Mouse (Mus musculus): ENCODE results near the gene Ppp2r5e. TPM values are rescaled to one million over a fixed set of nuclear protein-coding genes. Genes with fewer than 3 reads are reported as not detected.

Gene Ppp2r5e
- polyA plus RNA-seq, 1 experiment from 2014 or later = 7.9 TPM

GRCm38 (mm10) chr12:75479375-75479898 lies 116.6 kb downstream of the Ppp2r5e start:
- 82% methylated on average over 8 of the region's 8 CpGs for WGBS (ENCODE audit: insufficient replicate concordance)
- H3K27ac ChIP-seq = no peak overlapping the region
- H3K4me1 ChIP-seq = peaks cover 18% of the 10 kb centered on the region

GRCm38 (mm10) chr12:75478596-75478995 lies 117.4 kb downstream of the Ppp2r5e start:
- Histone ChIP-seq H3K4me2 (no peak overlapping the region), H3K4me1 (peaks cover 18% of the 10 kb centered on the region), H3K9ac (no peak overlapping the region), H3K36me3 (no peaks in the 10 kb centered on the region), H3K27ac (no peak overlapping the region), H3K9me3 (replicated peaks) (no peaks in the 10 kb centered on the region), H3K4me3 (no peak overlapping the region), H3K27me3 (replicated peaks) (no peaks in the 10 kb centered on the region)
- WGBS (ENCODE audit: insufficient replicate concordance) = 91% methylated on average over 3 of the region's 3 CpGs
- no peak for ATAC-seq

More at GRCm38 (mm10) chr12:75479375-75479898, 116.6 kb downstream of the Ppp2r5e start:
- no peak overlapping the region for H3K9ac ChIP-seq
- no peaks in the 10 kb centered on the region for H3K27me3 ChIP-seq (replicated peaks)
- H3K4me2 ChIP-seq = no peak overlapping the region
- no peaks in the 10 kb centered on the region for H3K36me3 ChIP-seq
- H3K9me3 ChIP-seq (replicated peaks) = no peaks in the 10 kb centered on the region
- ATAC-seq = no peak
- H3K4me3 ChIP-seq = no peak overlapping the region

GRCm38 (mm10) chr12:75478117-75478516 lies 117.9 kb downstream of the Ppp2r5e start:
- 80% methylated on average over 4 of the region's 4 CpGs for WGBS (ENCODE audit: insufficient replicate concordance)
- H3K27me3 ChIP-seq (replicated peaks) = no peaks in the 10 kb centered on the region
- no peak overlapping the region for H3K27ac ChIP-seq
- no peak for ATAC-seq
- no peak overlapping the region for H3K4me3 ChIP-seq
- H3K36me3 ChIP-seq = no peaks in the 10 kb centered on the region
- peaks cover 15% of the 10 kb centered on the region for H3K4me1 ChIP-seq
- no peaks in the 10 kb centered on the region for H3K9me3 ChIP-seq (replicated peaks)
- H3K4me2 ChIP-seq = no peak overlapping the region
- H3K9ac ChIP-seq = no peak overlapping the region

GRCm38 (mm10) chr12:75473021-75473420 lies 123.0 kb downstream of the Ppp2r5e start:
- Histone ChIP-seq H3K4me2 (no peak overlapping the region), H3K36me3 (peaks cover 8% of the 10 kb centered on the region; the same call in 1 of the 2 replicates), H3K27me3 (replicated peaks) (no peaks in the 10 kb centered on the region), H3K9ac (no peak overlapping the region), H3K4me3 (no peak overlapping the region), H3K27ac (no peak overlapping the region), H3K9me3 (replicated peaks) (no peaks in the 10 kb centered on the region), H3K4me1 (no peaks in the 10 kb centered on the region)
- 80% methylated on average over 2 of the region's 2 CpGs for whole genome bisulfite sequencing (ENCODE audit: insufficient replicate concordance)
- no peak for ATAC-seq

- no peak overlapping the region for H3K4me2 ChIP-seq
- ATAC-seq = no peak
- no peaks in the 10 kb centered on the region for H3K9me3 ChIP-seq (replicated peaks)
- no peak overlapping the region for H3K27ac ChIP-seq
- no peak overlapping the region for H3K9ac ChIP-seq
- 91% methylated on average over 3 of the region's 3 CpGs for WGBS (ENCODE audit: insufficient replicate concordance)
- no peak overlapping the region for H3K4me3 ChIP-seq
- no peaks in the 10 kb centered on the region for H3K27me3 ChIP-seq (replicated peaks)
- no peaks in the 10 kb centered on the region for H3K4me1 ChIP-seq
- peaks cover 13% of the 10 kb centered on the region; the same call in 1 of the 2 replicates for H3K36me3 ChIP-seq
Measured at GRCm38 (mm10) chr12:75472107-75472506, 123.9 kb downstream of the Ppp2r5e start.

GRCm38 (mm10) chr12:75467814-75468213 lies 128.2 kb downstream of the Ppp2r5e start:
- ATAC-seq = no peak
- Histone ChIP-seq H3K27me3 (replicated peaks) (no peaks in the 10 kb centered on the region), H3K4me1 (no peaks in the 10 kb centered on the region), H3K4me2 (no peak overlapping the region), H3K36me3 (peaks cover 48% of the 10 kb centered on the region), H3K9ac (no peak overlapping the region), H3K9me3 (replicated peaks) (no peaks in the 10 kb centered on the region), H3K4me3 (no peak overlapping the region), H3K27ac (no peak overlapping the region)
- WGBS (ENCODE audit: insufficient replicate concordance) = 77% methylated on average over 6 of the region's 6 CpGs

GRCm38 (mm10) chr12:75467127-75467526 lies 128.9 kb downstream of the Ppp2r5e start:
- 83% methylated on average over 5 of the region's 5 CpGs for WGBS (ENCODE audit: insufficient replicate concordance)
- H3K4me3 ChIP-seq = no peak overlapping the region
- H3K27ac ChIP-seq = no peak overlapping the region
- no peak overlapping the region for H3K9ac ChIP-seq
- peaks cover 52% of the 10 kb centered on the region for H3K36me3 ChIP-seq
- no peak for ATAC-seq
- H3K4me2 ChIP-seq = no peak overlapping the region
- H3K27me3 ChIP-seq (replicated peaks) = no peaks in the 10 kb centered on the region
- no peaks in the 10 kb centered on the region for H3K4me1 ChIP-seq
- no peaks in the 10 kb centered on the region for H3K9me3 ChIP-seq (replicated peaks)

GRCm38 (mm10) chr12:75466206-75466605 lies 129.8 kb downstream of the Ppp2r5e start:
- no peak for ATAC-seq
- Histone ChIP-seq H3K27ac (no peak overlapping the region), H3K4me3 (no peak overlapping the region), H3K4me2 (no peak overlapping the region), H3K9ac (no peak overlapping the region), H3K4me1 (no peaks in the 10 kb centered on the region), H3K27me3 (replicated peaks) (no peaks in the 10 kb centered on the region), H3K9me3 (replicated peaks) (no peaks in the 10 kb centered on the region), H3K36me3 (peaks cover 60% of the 10 kb centered on the region)
- 86% methylated on average over 7 of the region's 7 CpGs for WGBS (ENCODE audit: insufficient replicate concordance)

GRCm38 (mm10) chr12:75464016-75464769 lies 131.9 kb downstream of the Ppp2r5e start:
- no peak for ATAC-seq
- no peak overlapping the region for H3K27ac ChIP-seq
- H3K9ac ChIP-seq = no peak overlapping the region
- no peaks in the 10 kb centered on the region for H3K9me3 ChIP-seq (replicated peaks)
- no peak overlapping the region for H3K4me3 ChIP-seq
- peaks cover 76% of the 10 kb centered on the region for H3K36me3 ChIP-seq
- H3K4me2 ChIP-seq = no peak overlapping the region
- H3K27me3 ChIP-seq (replicated peaks) = no peaks in the 10 kb centered on the region
- peaks cover 5% of the 10 kb centered on the region; the same call in 1 of the 2 replicates for H3K4me1 ChIP-seq
- WGBS (ENCODE audit: insufficient replicate concordance) = 81% methylated on average over 9 of the region's 9 CpGs

GRCm38 (mm10) chr12:75460561-75460960 lies 135.5 kb downstream of the Ppp2r5e start:
- 75% methylated on average over 5 of the region's 5 CpGs for WGBS (ENCODE audit: insufficient replicate concordance)
- Histone ChIP-seq H3K4me2 (no peak overlapping the region), H3K27ac (no peak overlapping the region), H3K9ac (no peak overlapping the region), H3K36me3 (peaks cover 74% of the 10 kb centered on the region), H3K4me1 (peaks cover 5% of the 10 kb centered on the region; the same call in 1 of the 2 replicates), H3K27me3 (replicated peaks) (no peaks in the 10 kb centered on the region), H3K4me3 (no peak overlapping the region), H3K9me3 (replicated peaks) (no peaks in the 10 kb centered on the region)
- ATAC-seq = no peak

- H3K9me3 ChIP-seq (replicated peaks) = no peaks in the 10 kb centered on the region
- no peaks in the 10 kb centered on the region for H3K27me3 ChIP-seq (replicated peaks)
- H3K36me3 ChIP-seq = peaks cover 67% of the 10 kb centered on the region
- H3K4me3 ChIP-seq = no peak overlapping the region
- H3K27ac ChIP-seq = no peak overlapping the region
- H3K4me1 ChIP-seq = peaks cover 5% of the 10 kb centered on the region; the same call in 1 of the 2 replicates
- H3K9ac ChIP-seq = no peak overlapping the region
- no peak overlapping the region for H3K4me2 ChIP-seq
- ATAC-seq = no peak
- 85% methylated on average over 5 of the region's 5 CpGs for WGBS (ENCODE audit: insufficient replicate concordance)
Measured at GRCm38 (mm10) chr12:75459656-75460055, 136.4 kb downstream of the Ppp2r5e start.

- Histone ChIP-seq H3K9ac (no peak overlapping the region), H3K4me2 (no peak overlapping the region), H3K4me3 (no peak overlapping the region), H3K27ac (no peak overlapping the region), H3K36me3 (peaks cover 49% of the 10 kb centered on the region), H3K27me3 (replicated peaks) (no peaks in the 10 kb centered on the region), H3K4me1 (peaks cover 5% of the 10 kb centered on the region; the same call in 1 of the 2 replicates), H3K9me3 (replicated peaks) (no peaks in the 10 kb centered on the region)
- ATAC-seq = no peak
- 91% methylated on average over 6 of the region's 6 CpGs for WGBS (ENCODE audit: insufficient replicate concordance)
Measured at GRCm38 (mm10) chr12:75453441-75453840, 142.6 kb downstream of the Ppp2r5e start.
